Mouse (Mus musculus): ENCODE results near the gene Fam114a1. TPM values are rescaled to one million over a fixed set of nuclear protein-coding genes. Genes with fewer than 3 reads are reported as not detected.

Fam114a1 gene
- polyA plus RNA-seq, 1 experiment: 6.1 TPM

GRCm38 (mm10) chr5:64975121-64975520 lies 5.2 kb downstream of the Fam114a1 start:
- Histone ChIP-seq H3K4me3 (ENCODE audit: extremely low read depth, insufficient read depth, insufficient read length) (no peak overlapping the region), H3K36me3 (ENCODE audit: control insufficient read depth, insufficient read depth, low read length) (no peaks in the 10 kb centered on the region), H3K4me1 (ENCODE audit: control insufficient read depth, insufficient read depth, insufficient read length) (peaks cover 5% of the 10 kb centered on the region), H3K27ac (ENCODE audit: insufficient read depth, low read length) (no peak overlapping the region), H3K27me3 (ENCODE audit: control insufficient read depth, insufficient read depth, low read length) (no peaks in the 10 kb centered on the region)
- no peak for TF ChIP-seq CTCF (IDR thresholded peaks at IDR 0.05; ENCODE audit: extremely low read depth, insufficient read depth, insufficient read length, insufficient replicate concordance)
- no peak for TF ChIP-seq POLR2A (IDR thresholded peaks at IDR 0.05; ENCODE audit: low read depth, low read length)
- DNase-seq (ENCODE audit: low read depth in 1 of 2, low spot score in 2 of 2): no peak
- 89% methylated on average over 5 of the region's 5 CpGs for WGBS

- Histone ChIP-seq H3K27ac (ENCODE audit: insufficient read depth, low read length) (no peak overlapping the region), H3K4me3 (ENCODE audit: extremely low read depth, insufficient read depth, insufficient read length) (no peak overlapping the region), H3K4me1 (ENCODE audit: control insufficient read depth, insufficient read depth, insufficient read length) (no peaks in the 10 kb centered on the region), H3K27me3 (ENCODE audit: control insufficient read depth, insufficient read depth, low read length) (no peaks in the 10 kb centered on the region), H3K36me3 (ENCODE audit: control insufficient read depth, insufficient read depth, low read length) (no peaks in the 10 kb centered on the region)
- TF ChIP-seq POLR2A (IDR thresholded peaks at IDR 0.05; ENCODE audit: low read depth, low read length): no peak
- no peak for TF ChIP-seq CTCF (IDR thresholded peaks at IDR 0.05; ENCODE audit: extremely low read depth, insufficient read depth, insufficient read length, insufficient replicate concordance)
- DNase-seq (ENCODE audit: low read depth in 1 of 2, low spot score in 2 of 2): no peak
- 88% methylated on average over 8 of the region's 8 CpGs for WGBS
Observed at GRCm38 (mm10) chr5:64977128-64977527, 7.3 kb downstream of the Fam114a1 start.

GRCm38 (mm10) chr5:64985971-64986370 lies 16.1 kb downstream of the Fam114a1 start:
- Histone ChIP-seq H3K27me3 (ENCODE audit: control insufficient read depth, insufficient read depth, low read length) (no peaks in the 10 kb centered on the region), H3K4me1 (ENCODE audit: control insufficient read depth, insufficient read depth, insufficient read length) (peaks cover 4% of the 10 kb centered on the region; the same call in 1 of the 2 replicates), H3K36me3 (ENCODE audit: control insufficient read depth, insufficient read depth, low read length) (no peaks in the 10 kb centered on the region), H3K4me3 (ENCODE audit: extremely low read depth, insufficient read depth, insufficient read length) (no peak overlapping the region), H3K27ac (ENCODE audit: insufficient read depth, low read length) (no peak overlapping the region)
- WGBS: 48% methylated on average over 7 of the region's 7 CpGs
- TF ChIP-seq POLR2A (IDR thresholded peaks at IDR 0.05; ENCODE audit: low read depth, low read length): no peak
- no peak for TF ChIP-seq CTCF (IDR thresholded peaks at IDR 0.05; ENCODE audit: extremely low read depth, insufficient read depth, insufficient read length, insufficient replicate concordance)
- no peak for DNase-seq (ENCODE audit: low read depth in 1 of 2, low spot score in 2 of 2)

- H3K27me3 ChIP-seq (ENCODE audit: control insufficient read depth, insufficient read depth, low read length): no peaks in the 10 kb centered on the region
- H3K36me3 ChIP-seq (ENCODE audit: control insufficient read depth, insufficient read depth, low read length): no peaks in the 10 kb centered on the region
- 62% methylated on average over 1 of the region's 1 CpGs for WGBS
- H3K4me3 ChIP-seq (ENCODE audit: extremely low read depth, insufficient read depth, insufficient read length): no peak overlapping the region
- no peak overlapping the region for H3K27ac ChIP-seq (ENCODE audit: insufficient read depth, low read length)
- TF ChIP-seq CTCF (IDR thresholded peaks at IDR 0.05; ENCODE audit: extremely low read depth, insufficient read depth, insufficient read length, insufficient replicate concordance) (no peak), POLR2A (IDR thresholded peaks at IDR 0.05; ENCODE audit: low read depth, low read length) (no peak)
- no peak for DNase-seq (ENCODE audit: low read depth in 1 of 2, low spot score in 2 of 2)
- H3K4me1 ChIP-seq (ENCODE audit: control insufficient read depth, insufficient read depth, insufficient read length): peaks cover 4% of the 10 kb centered on the region; the same call in 1 of the 2 replicates
Observed at GRCm38 (mm10) chr5:64989940-64990339, 20.1 kb downstream of the Fam114a1 start.

- H3K4me1 ChIP-seq (ENCODE audit: control insufficient read depth, insufficient read depth, insufficient read length): peaks cover 4% of the 10 kb centered on the region; the same call in 1 of the 2 replicates
- no peak overlapping the region for H3K27ac ChIP-seq (ENCODE audit: insufficient read depth, low read length)
- 87% methylated on average over 8 of the region's 8 CpGs for WGBS
- TF ChIP-seq POLR2A (IDR thresholded peaks at IDR 0.05; ENCODE audit: low read depth, low read length): no peak
- no peak for TF ChIP-seq CTCF (IDR thresholded peaks at IDR 0.05; ENCODE audit: extremely low read depth, insufficient read depth, insufficient read length, insufficient replicate concordance)
- H3K27me3 ChIP-seq (ENCODE audit: control insufficient read depth, insufficient read depth, low read length): no peaks in the 10 kb centered on the region
- DNase-seq (ENCODE audit: low read depth in 1 of 2, low spot score in 2 of 2): no peak
- H3K4me3 ChIP-seq (ENCODE audit: extremely low read depth, insufficient read depth, insufficient read length): no peak overlapping the region
- H3K36me3 ChIP-seq (ENCODE audit: control insufficient read depth, insufficient read depth, low read length): no peaks in the 10 kb centered on the region
Observed at GRCm38 (mm10) chr5:64992540-64992939, 22.7 kb downstream of the Fam114a1 start.

- Histone ChIP-seq H3K27ac (ENCODE audit: insufficient read depth, low read length) (no peak overlapping the region), H3K4me1 (ENCODE audit: control insufficient read depth, insufficient read depth, insufficient read length) (no peaks in the 10 kb centered on the region), H3K4me3 (ENCODE audit: extremely low read depth, insufficient read depth, insufficient read length) (no peak overlapping the region), H3K36me3 (ENCODE audit: control insufficient read depth, insufficient read depth, low read length) (no peaks in the 10 kb centered on the region), H3K27me3 (ENCODE audit: control insufficient read depth, insufficient read depth, low read length) (no peaks in the 10 kb centered on the region)
- TF ChIP-seq POLR2A (IDR thresholded peaks at IDR 0.05; ENCODE audit: low read depth, low read length) (no peak), CTCF (IDR thresholded peaks at IDR 0.05; ENCODE audit: extremely low read depth, insufficient read depth, insufficient read length, insufficient replicate concordance) (no peak)
- WGBS: 95% methylated on average over 2 of the region's 2 CpGs
- DNase-seq (ENCODE audit: low read depth in 1 of 2, low spot score in 2 of 2): no peak
Observed at GRCm38 (mm10) chr5:64995408-64995807, 25.5 kb downstream of the Fam114a1 start.

- Histone ChIP-seq H3K36me3 (ENCODE audit: control insufficient read depth, insufficient read depth, low read length) (no peaks in the 10 kb centered on the region), H3K4me1 (ENCODE audit: control insufficient read depth, insufficient read depth, insufficient read length) (peaks cover 18% of the 10 kb centered on the region), H3K27me3 (ENCODE audit: control insufficient read depth, insufficient read depth, low read length) (no peaks in the 10 kb centered on the region), H3K4me3 (ENCODE audit: extremely low read depth, insufficient read depth, insufficient read length) (no peak overlapping the region), H3K27ac (ENCODE audit: insufficient read depth, low read length) (no peak overlapping the region)
- TF ChIP-seq CTCF (IDR thresholded peaks at IDR 0.05; ENCODE audit: extremely low read depth, insufficient read depth, insufficient read length, insufficient replicate concordance) (no peak), POLR2A (IDR thresholded peaks at IDR 0.05; ENCODE audit: low read depth, low read length) (no peak)
- WGBS: 70% methylated on average over 10 of the region's 10 CpGs
- DNase-seq (ENCODE audit: low read depth in 1 of 2, low spot score in 2 of 2): no peak
Observed at GRCm38 (mm10) chr5:65002940-65003824, 33.3 kb downstream of the Fam114a1 start.

Measured in spleen, adult 2 months (tissue).